Mouse (Mus musculus): ENCODE data around the gene Ptpre.
A peak's percentile ranks its signal among the peaks of the same experiment; 100 is the strongest.

Ptpre gene

GRCm38 (mm10) chr7:135641698-135642507 is 104.6 kb downstream of the Ptpre start:
- peak in 1 of 2 experiments; percentile 36 for DNase-seq (ENCODE audit: low spot score in 2 of 2)

- no peak for DNase-seq (ENCODE audit: low spot score in 2 of 2)
Measured at GRCm38 (mm10) chr7:135644452-135644851, 107.2 kb downstream of the Ptpre start.

- DNase-seq (ENCODE audit: low spot score in 2 of 2) = no peak
Measured at GRCm38 (mm10) chr7:135646976-135647375, 109.7 kb downstream of the Ptpre start.

GRCm38 (mm10) chr7:135648821-135649220 is 111.5 kb downstream of the Ptpre start:
- DNase-seq (ENCODE audit: low spot score in 2 of 2) = no peak

- no peak for DNase-seq (ENCODE audit: low spot score in 2 of 2)
Measured at GRCm38 (mm10) chr7:135649306-135649705, 112.0 kb downstream of the Ptpre start.

GRCm38 (mm10) chr7:135650061-135650460 is 112.8 kb downstream of the Ptpre start:
- DNase-seq (ENCODE audit: low spot score in 2 of 2) = no peak

GRCm38 (mm10) chr7:135651831-135652511 is 114.7 kb downstream of the Ptpre start:
- DNase-seq (ENCODE audit: low spot score in 2 of 2) = peak; percentile 38 to 76

GRCm38 (mm10) chr7:135652781-135653180 is 115.5 kb downstream of the Ptpre start:
- DNase-seq (ENCODE audit: low spot score in 2 of 2) = no peak

GRCm38 (mm10) chr7:135653601-135654000 is 116.3 kb downstream of the Ptpre start:
- DNase-seq (ENCODE audit: low spot score in 2 of 2) = no peak

- no peak for DNase-seq (ENCODE audit: low spot score in 2 of 2)
Measured at GRCm38 (mm10) chr7:135654288-135654687, 117.0 kb downstream of the Ptpre start.

GRCm38 (mm10) chr7:135655113-135655512 is 117.8 kb downstream of the Ptpre start:
- DNase-seq (ENCODE audit: low spot score in 2 of 2) = no peak

- no peak for DNase-seq (ENCODE audit: low spot score in 2 of 2)
Measured at GRCm38 (mm10) chr7:135658150-135658549, 120.9 kb downstream of the Ptpre start.

- no peak for DNase-seq (ENCODE audit: low spot score in 2 of 2)
Measured at GRCm38 (mm10) chr7:135659314-135659935, 122.1 kb downstream of the Ptpre start.

GRCm38 (mm10) chr7:135660314-135660713 is 123.0 kb downstream of the Ptpre start:
- DNase-seq (ENCODE audit: low spot score in 2 of 2) = no peak

GRCm38 (mm10) chr7:135664211-135664610 is 126.9 kb downstream of the Ptpre start:
- DNase-seq (ENCODE audit: low spot score in 2 of 2) = no peak

- no peak for DNase-seq (ENCODE audit: low spot score in 2 of 2)
Measured at GRCm38 (mm10) chr7:135666314-135666713, 129.0 kb downstream of the Ptpre start.

GRCm38 (mm10) chr7:135668852-135669739 is 131.8 kb downstream of the Ptpre start:
- peak; percentile 47 to 79 for DNase-seq (ENCODE audit: low spot score in 2 of 2)

GRCm38 (mm10) chr7:135673576-135673975 is 136.3 kb downstream of the Ptpre start:
- DNase-seq (ENCODE audit: low spot score in 2 of 2) = no peak

- DNase-seq (ENCODE audit: low spot score in 2 of 2) = no peak
Measured at GRCm38 (mm10) chr7:135676722-135677121, 139.4 kb downstream of the Ptpre start.

- DNase-seq (ENCODE audit: low spot score in 2 of 2) = peak; percentile 76 to 92
Measured at GRCm38 (mm10) chr7:135680334-135680733, 143.1 kb downstream of the Ptpre start.

- peak in 1 of 2 experiments; percentile 30 for DNase-seq (ENCODE audit: low spot score in 2 of 2)
Measured at GRCm38 (mm10) chr7:135684098-135684497, 146.8 kb downstream of the Ptpre start.
